Mouse (Mus musculus) intestine, postnatal 0 days (tissue): ENCODE measurements around the gene Ccdc181. TPM values are rescaled to one million over a fixed set of nuclear protein-coding genes. Genes with fewer than 3 reads are reported as not detected.

Experiments
- ATAC-seq: fragments of 200-750 bp; cut with Nextera tagmentation; 2 replicates; pipeline ENCODE4 v1.8.0; 2017; ENCODE audit warnings: mild to moderate bottlenecking, moderate TSS enrichment, moderate library complexity
- H3K27ac ChIP-seq: fragments of 300-500 bp; sonication (generic); 2 replicates; pipeline ENCODE4 v1.5.1; 2014; ENCODE audit warnings: mild to moderate bottlenecking, low read depth, low read length, moderate library complexity
- H3K27me3 ChIP-seq: fragments of 300-500 bp; sonication (generic); replicated peaks from 2 replicates; pipeline ENCODE4 v1.6.1; 2014; ENCODE audit warnings: low read length, mixed read lengths; ENCODE audit not compliant: control insufficient read depth, insufficient read depth
- H3K36me3 ChIP-seq: fragments of 300-500 bp; sonication (generic); 2 replicates; pipeline ENCODE4 v1.6.1; 2014; ENCODE audit warnings: mild to moderate bottlenecking, moderate library complexity; ENCODE audit not compliant: control insufficient read depth, insufficient read depth
- H3K4me1 ChIP-seq: fragments of 300-500 bp; sonication (generic); replicated peaks from 2 replicates; pipeline ENCODE4 v1.6.1; 2014; ENCODE audit warnings: antibody characterized with exemption, low read length, mixed read lengths; ENCODE audit not compliant: control insufficient read depth, insufficient read depth
- H3K4me2 ChIP-seq: fragments of 300-500 bp; sonication (generic); replicated peaks from 2 replicates; pipeline ENCODE4 v1.6.1; 2014; ENCODE audit warnings: low read depth, mild to moderate bottlenecking, moderate library complexity
- H3K4me3 ChIP-seq: fragments of 300-500 bp; sonication (generic); 2 replicates; pipeline ENCODE4 v1.5.1; 2014; ENCODE audit warnings: low read depth, low read length
- H3K9ac ChIP-seq: fragments of 300-500 bp; sonication (generic); 2 replicates; pipeline ENCODE4 v1.6.1; 2014; ENCODE audit warnings: mild to moderate bottlenecking, low read depth, low read length
- H3K9me3 ChIP-seq: fragments of 300-500 bp; sonication (generic); 2 replicates; pipeline ENCODE4 v1.6.1; 2016; ENCODE audit warnings: mixed run types; ENCODE audit not compliant: control insufficient read depth
- CTCF ChIP-seq: sonication (generic); IDR thresholded peaks from 2 replicates; pipeline ENCODE4 v1.5.1; 2016; ENCODE audit warnings: low read depth, mild to moderate bottlenecking, control low read depth, antibody characterized with exemption, moderate library complexity
- WGBS: fragments of 180-500 bp; shearing (Covaris S2); extraction: QIAGEN DNeasy Blood & Tissue Kit; methylation state at CpG from one replicate; pipeline ENCODE4 v1.1.7; 2014; 5-methylcytosine and 5-hydroxymethylcytosine counted together
- polyA plus RNA-seq: library from polyadenylated mRNA; unstranded; fragments of >200 nt; fragmentation: Nextera tagmentation; extraction: Ambion mirVana; gene quantifications from 2 replicates; pipeline ENCODE4 v1.2.1, GENCODE M21; 2015

The Ccdc181 gene
- polyA plus RNA-seq, 1 experiment from 2014 or later = 5.2 TPM

DNA sequence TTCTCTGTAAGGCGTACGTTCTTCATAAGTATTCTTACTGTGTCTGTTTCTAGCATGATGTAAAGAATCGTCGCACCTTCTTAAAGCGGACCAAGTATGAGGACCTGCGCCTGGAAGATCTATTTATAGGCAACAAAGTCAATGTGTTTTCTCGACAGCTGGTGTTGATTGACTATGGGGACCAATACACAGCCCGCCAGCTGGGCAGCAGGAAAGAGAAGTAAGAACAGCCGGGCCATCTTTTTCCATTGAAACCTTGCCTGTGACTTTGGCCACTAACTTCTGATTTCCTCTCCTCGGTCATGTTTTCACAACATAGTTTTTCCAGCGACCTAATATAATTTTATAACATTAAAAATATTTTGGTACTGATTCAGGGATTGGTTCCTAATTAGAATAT lies 57.2 kb downstream of the Ccdc181 start:
- H3K27ac ChIP-seq = no peak overlapping the region
- no peak for TF ChIP-seq CTCF
- H3K4me3 ChIP-seq = no peak overlapping the region
- no peaks in the 10 kb centered on the region for H3K9me3 ChIP-seq
- ATAC-seq = no peak
- no peaks in the 10 kb centered on the region for H3K27me3 ChIP-seq
- no peak overlapping the region for H3K4me2 ChIP-seq
- no peaks in the 10 kb centered on the region for H3K4me1 ChIP-seq
- H3K9ac ChIP-seq = no peak overlapping the region
- 87% methylated on average over 11 of the region's 11 CpGs for WGBS
- peaks cover 6% of the 10 kb centered on the region; the same call in 1 of the 2 replicates for H3K36me3 ChIP-seq

DNA sequence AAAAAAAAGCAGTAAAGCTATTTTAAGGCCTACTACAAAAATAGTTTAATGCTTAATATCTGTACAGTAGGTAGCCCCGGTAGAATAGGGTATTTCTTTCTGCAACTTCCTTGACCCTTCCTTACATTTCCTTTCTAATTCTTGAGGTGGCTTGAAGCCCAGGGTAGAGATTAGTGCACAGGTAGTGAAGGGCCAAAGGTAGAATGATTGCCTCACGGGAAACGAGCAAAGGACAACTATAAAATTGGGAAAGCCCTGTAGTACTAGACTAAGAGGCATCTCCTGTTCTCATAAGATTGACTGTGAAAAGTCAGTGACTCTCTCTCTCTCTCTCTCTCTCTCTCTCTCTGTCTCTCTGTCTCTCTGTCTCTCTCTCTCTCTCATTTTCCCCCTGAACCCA lies 60.0 kb downstream of the Ccdc181 start:
- no peak overlapping the region for H3K27ac ChIP-seq
- H3K27me3 ChIP-seq = no peaks in the 10 kb centered on the region
- no peak for TF ChIP-seq CTCF
- H3K4me3 ChIP-seq = no peak overlapping the region
- WGBS = 37% methylated on average over 3 of the region's 3 CpGs
- H3K36me3 ChIP-seq = peaks cover 5% of the 10 kb centered on the region; the same call in 1 of the 2 replicates
- ATAC-seq = peak; percentile 82
- no peak overlapping the region for H3K9ac ChIP-seq
- H3K4me2 ChIP-seq = no peak overlapping the region
- H3K9me3 ChIP-seq = no peaks in the 10 kb centered on the region
- no peaks in the 10 kb centered on the region for H3K4me1 ChIP-seq

DNA sequence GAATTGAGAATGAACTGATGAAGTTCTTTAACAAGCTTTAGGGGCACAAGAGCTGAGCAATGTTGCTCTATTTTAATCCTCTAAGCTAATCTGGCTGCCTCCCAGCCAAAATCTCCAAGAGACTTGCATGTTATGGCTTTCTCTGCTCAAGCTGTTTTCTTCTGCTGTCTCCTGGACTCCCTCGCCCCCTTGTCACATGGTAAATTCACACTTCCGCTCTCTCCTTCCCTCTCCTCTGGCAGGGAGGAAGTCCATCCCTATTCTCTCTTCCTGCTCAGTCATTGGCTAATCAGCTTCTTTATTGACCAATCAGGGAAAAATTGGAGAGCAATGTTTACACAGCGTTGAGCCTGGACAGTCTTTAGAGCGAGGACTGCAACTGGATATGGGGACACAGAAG lies 60.5 kb downstream of the Ccdc181 start:
- Histone ChIP-seq H3K27me3 (no peaks in the 10 kb centered on the region), H3K4me1 (no peaks in the 10 kb centered on the region), H3K4me3 (no peak overlapping the region), H3K27ac (no peak overlapping the region), H3K9me3 (no peaks in the 10 kb centered on the region), H3K9ac (no peak overlapping the region), H3K4me2 (no peak overlapping the region), H3K36me3 (peaks cover under 1% of the 10 kb centered on the region; the same call in 1 of the 2 replicates)
- TF ChIP-seq CTCF = no peak
- WGBS = 74% methylated on average over 4 of the region's 4 CpGs
- peak; percentile 71 for ATAC-seq

Other genes starting within 250 kb of the Ccdc181 start
- 0.04 and 0.07 TPM in 2 replicates for gene Sele, start 227.4 kb upstream of the Ccdc181 start, polyA plus RNA-seq
- gene Sell, start 213.6 kb upstream of the Ccdc181 start, polyA plus RNA-seq = 0.23 and 0.25 TPM in 2 replicates
- gene Selp, start 160.3 kb upstream of the Ccdc181 start, polyA plus RNA-seq = 0.41 and 0.50 TPM in 2 replicates
- gene F5, start 123.7 kb upstream of the Ccdc181 start, polyA plus RNA-seq = 0.22 and 0.41 TPM in 2 replicates
- 5.0 and 5.1 TPM in 2 replicates for gene Slc19a2, start 26.5 kb upstream of the Ccdc181 start, polyA plus RNA-seq
- 17.7 and 18.0 TPM in 2 replicates for gene Nme7, start 28.5 kb downstream of the Ccdc181 start, polyA plus RNA-seq
- 16.7 and 17.2 TPM in 2 replicates for gene Blzf1, start 31.9 kb downstream of the Ccdc181 start, polyA plus RNA-seq
- 227 and 233 TPM in 2 replicates for gene Atp1b1, start 182.8 kb downstream of the Ccdc181 start, polyA plus RNA-seq